Mouse (Mus musculus) cerebellum, adult 9-10 months (tissue): Measurements from ENCODE around the gene Pdlim3.

Experiments used
- DNase-seq: peaks from one replicate; pipeline ENCODE4 v3.0.0; 2022

Gene Pdlim3

DNA sequence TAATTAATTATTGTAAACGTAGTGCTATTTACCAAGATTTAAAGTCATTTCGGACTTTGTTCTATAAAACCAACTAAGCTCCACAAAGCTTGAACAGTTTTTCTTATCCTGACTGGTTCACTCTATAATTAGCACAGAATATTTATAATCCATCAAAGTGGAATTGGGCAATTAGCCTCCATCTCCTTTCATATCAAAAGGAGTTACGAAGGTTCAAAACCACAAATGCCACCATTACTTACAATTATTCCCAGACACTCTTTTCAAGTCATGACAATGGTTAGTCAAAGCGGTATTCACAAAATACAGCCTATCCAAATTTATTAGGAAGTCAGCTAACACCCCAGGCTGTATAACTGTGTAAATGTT lies 21.0 kb downstream of the Pdlim3 start:
- no peak for DNase-seq

DNA sequence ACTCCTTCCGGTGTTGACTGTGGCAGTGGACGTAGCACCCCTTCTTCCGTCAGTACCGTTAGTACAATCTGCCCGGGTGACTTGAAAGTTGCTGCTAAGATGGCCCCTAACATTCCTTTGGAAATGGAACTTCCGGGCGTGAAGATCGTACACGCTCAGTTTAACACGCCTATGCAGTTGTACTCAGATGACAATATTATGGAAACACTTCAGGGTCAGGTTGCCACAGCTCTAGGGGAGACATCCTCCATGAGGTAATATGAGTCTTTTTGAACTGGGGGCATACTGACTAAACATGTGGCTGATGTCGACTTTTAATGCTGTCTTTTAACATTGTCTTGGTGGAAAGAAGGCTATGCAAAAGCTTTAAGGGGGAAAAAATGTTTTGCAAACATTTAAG lies 28.4 kb downstream of the Pdlim3 start:
- DNase-seq = no peak

DNA sequence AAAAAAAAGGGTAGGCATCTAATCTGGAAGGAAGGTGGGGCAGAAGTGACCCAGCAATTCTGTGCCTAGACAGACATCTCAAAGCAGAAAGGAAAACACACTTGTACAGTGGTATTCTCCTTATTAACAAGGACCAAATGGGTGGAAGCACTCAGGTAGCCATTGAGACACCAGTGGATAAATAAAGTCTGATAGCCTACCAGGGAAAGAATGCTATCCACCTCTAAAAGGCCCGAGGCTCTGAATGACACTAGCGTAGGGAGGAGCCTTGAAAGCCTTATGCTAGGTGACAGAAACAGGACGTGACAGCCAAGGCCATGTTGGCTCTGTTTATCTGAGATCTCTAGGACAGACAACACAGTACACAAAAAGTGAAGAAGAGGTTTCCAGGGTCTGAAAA lies 31.2 kb downstream of the Pdlim3 start:
- no peak for DNase-seq

DNA sequence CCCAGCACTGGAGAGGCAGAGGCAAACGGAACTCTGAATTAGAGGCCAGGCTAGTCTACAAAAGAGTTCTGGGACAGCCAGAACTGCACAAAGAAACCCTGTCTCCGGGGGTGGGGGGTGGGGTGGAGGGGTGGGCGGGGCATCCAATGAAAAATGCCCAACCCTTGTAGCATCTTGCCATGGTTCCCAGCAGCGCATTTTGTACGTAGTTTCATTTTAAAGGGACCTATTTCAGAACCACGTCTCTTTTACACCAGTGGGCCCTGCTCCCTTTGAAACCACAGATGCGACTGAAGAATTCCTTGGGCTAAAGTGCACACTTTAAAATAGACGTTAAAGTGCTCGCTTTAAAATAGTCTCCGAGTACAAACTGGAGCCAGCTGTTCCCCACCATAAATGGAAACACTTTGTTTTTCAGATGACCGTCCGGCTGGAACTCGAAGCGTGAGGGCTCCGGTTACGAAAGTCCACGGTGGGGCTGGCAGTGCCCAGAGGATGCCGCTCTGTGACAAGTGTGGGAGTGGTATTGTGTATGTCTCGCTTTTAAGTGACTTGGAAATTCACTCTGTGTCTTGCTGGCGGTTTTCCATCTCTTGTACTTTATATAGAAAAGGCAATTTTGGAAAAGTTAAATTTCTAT lies 31.9 kb downstream of the Pdlim3 start:
- no peak for DNase-seq

DNA sequence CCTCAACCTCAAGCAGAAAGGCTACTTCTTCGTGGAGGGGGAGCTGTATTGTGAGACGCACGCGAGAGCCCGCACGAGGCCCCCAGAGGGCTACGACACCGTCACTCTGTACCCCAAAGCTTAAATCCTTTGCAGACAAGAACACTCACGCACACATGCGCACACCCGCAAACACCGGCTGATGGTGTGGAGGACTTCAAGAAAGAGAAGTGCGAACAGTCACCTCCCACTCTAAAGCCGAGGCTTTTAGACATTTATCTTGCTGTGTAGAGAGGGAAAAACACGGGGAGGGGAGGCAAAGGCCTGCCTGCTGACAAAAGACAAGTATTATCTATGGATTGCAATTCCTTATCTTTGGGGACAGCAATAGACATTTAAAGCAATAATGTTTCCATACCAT lies 33.6 kb downstream of the Pdlim3 start:
- no peak for DNase-seq

DNA sequence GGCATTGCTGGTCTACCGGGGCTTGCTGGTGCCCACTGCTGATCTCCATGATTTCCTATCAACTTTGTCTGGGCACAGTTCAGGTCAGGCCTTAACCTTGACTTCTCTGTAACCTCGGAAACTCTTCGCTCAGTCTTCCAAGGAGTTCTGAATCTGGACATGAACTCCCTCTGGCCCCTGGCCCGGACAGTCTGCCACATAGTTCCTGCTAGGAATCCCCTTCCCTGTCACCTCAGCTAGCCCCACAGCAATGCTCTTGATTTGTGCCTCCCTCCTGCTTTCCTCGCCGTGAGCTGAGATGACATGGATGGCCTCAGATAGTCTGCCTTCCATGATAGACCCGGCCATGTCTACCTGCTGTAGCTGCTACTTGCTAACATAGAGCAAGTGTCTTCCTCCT lies 35.1 kb downstream of the Pdlim3 start:
- DNase-seq = no peak

DNA sequence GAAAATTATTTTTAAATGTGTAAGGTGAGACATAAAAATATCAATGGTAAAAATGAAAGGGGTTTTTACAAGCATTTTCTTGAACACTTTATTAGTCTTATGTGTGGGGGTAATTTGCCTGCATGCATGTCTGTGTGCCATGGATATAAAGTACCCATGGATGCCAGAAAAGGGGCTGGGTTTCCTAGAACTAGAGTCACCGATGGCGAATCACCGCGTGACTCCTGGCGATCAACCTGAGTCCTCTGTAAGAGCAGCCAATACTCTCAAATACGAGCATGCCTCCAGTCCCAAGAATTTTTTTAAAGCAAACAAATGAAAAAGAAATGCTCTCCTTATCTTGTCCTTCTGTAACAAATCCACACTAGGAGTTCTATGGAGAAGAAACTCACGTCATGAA lies 36.9 kb downstream of the Pdlim3 start:
- no peak for DNase-seq

DNA sequence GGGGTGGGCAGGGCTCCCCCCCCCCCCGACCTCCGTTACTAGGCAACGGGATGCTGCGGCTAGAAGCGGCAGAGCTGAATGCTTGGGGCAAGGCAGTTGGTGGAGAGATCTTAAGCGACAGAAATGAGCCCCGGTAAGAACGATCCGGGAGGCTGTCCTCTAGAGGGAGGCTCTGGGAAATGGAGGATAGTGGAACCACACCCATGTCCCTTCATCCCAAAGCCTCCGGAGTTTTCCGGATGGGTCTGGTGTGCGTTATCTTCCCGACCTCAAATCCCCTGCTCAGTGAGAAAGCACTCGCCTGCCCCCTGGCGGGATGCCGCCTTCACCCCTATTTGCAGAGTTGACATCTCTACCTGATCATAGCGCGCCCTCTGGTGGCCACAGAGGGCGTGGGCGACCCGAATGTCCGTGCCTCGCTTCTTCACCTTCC lies 49.3 kb downstream of the Pdlim3 start, which contains the start of gene Ccdc110:
Gene Ccdc110 (plus strand): TSS at position 38 of the 433 bp plus-strand sequence.
- DNase-seq = peak; percentile 85

DNA sequence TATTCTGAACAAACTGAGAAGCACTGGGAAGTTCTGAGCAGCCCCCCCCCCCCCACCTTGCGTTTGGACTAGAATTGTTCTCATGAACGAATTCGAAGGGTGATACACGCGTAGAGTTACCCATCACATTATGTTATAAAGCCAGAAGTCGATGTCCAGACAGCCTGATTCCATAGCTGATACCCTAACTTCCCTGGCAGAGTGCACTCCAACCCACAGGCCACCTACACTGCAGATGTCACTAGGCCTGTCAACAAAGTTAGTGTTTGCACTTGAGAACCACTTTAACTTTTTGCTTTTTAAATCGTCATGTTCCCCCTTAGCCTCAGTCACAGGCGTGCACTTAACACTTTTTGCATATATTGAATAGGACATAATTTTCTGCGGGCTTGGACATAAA lies 51.7 kb downstream of the Pdlim3 start:
- DNase-seq = no peak

DNA sequence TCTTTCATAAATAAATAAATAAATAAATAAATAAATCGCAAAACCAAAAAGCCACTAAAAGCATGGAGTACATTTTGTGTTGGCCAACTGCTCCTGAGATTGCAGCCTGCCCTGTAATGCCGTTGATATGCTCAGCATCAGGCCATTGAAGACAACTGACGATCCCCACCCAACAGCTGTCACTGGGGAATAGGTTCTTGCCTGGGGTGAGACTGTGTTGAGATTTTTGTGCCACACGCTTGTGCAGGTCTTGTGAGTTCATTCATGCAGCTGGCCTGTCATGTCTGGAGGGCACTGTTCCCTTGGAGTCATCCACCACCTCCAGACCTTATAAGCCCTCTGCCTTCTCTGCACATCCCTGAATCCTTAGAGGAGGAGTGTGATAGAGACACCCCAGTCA lies 61.0 kb downstream of the Pdlim3 start:
- DNase-seq = no peak

DNA sequence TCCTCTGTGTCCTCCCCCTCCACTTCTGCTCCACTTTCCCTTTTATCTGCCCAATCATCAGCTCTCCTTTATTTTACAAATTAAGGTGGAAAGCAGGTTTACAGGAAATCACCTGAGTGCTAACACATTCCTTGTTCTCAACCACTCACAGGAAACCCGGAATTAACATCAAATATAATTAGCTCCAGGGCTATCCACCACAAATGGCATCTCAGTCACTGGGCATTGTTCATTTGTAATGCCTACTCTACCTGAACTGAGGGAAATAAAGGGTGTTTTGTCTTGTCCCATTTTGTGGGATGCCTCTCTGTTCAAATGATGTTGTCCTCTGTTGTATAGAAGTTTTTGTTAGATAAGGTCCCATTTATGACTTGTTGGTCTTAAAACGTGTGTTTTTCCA lies 65.4 kb downstream of the Pdlim3 start:
- no peak for DNase-seq
